Mouse (Mus musculus) olfactory bulb, adult 2 months (tissue): ENCODE measurements around the gene Ppp1r18.

Experiments
- CTCF ChIP-seq: fragments of 200-500 bp; IDR thresholded peaks from 2 replicates; pipeline ENCODE4 v1.5.1; 2012; ENCODE audit warnings: low read depth, mild to moderate bottlenecking, low read length, moderate library complexity; ENCODE audit not compliant: insufficient read depth
- POLR2A ChIP-seq: fragments of 200-500 bp; IDR thresholded peaks from 2 replicates; pipeline ENCODE4 v1.6.1; 2012; ENCODE audit warnings: mild to moderate bottlenecking, low read depth, low read length, moderate library complexity; ENCODE audit not compliant: insufficient read depth

DNA sequence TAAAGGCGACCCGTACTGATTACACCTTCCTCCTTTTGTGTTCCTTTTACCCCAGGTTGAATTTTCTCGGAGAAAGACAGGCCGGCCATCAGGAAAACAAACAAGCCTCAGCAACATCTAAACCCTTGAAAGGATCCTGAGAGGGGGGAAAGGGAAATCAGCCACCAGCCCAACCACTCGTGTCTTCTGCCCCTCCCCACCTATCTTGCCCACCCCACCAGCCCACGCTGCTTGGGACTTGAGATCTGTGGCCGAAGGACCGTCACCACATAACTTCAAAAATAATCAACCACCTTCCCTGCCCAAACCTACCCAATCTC, 51.7 kb downstream of the Ppp1r18 start:
- TF ChIP-seq CTCF, result no peak
- TF ChIP-seq POLR2A, result no peak
